9 mouse cellular contexts compared by ENCODE assay signal in the genomic region with DNA sequence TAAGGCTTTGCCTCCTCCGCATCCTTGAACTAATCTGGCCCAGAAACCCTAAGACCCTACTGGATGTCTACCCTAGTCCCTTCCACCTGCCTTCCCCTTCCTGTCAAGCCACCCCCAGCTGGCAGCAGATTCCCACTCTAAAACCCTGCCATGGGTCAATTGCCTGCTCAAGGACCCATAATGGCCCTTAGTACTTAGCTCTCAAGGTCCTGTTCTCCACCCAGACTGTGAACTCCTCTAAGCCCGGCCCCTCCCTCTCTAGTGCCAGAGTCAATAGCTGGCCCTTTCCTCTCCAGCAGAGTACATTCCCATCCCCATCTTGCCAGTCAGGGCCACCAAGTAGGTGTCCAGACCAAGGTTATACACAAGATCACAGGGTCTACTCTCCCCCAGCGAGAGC.
A peak's percentile ranks its signal among the peaks of the same experiment; 100 is the strongest.
DNase-seq lines count a peak whose midpoint lies in the region; ATAC-seq and TF ChIP-seq lines count a peak whose summit lies in the region.
"Had no signal": no experiment of that assay in that cellular context is flagged by ENCODE, and none has a peak within 500 bp of the region (broad histone marks: within the 10 kb centered on the region; RNA-seq: fewer than 3 reads in every experiment).

No protein-coding gene starts in this region.

- H3K4me3 ChIP-seq in spleen, adult 2 months (ENCODE audit: extremely low read depth, insufficient read depth, insufficient read length), result no peak overlapping the region
- no peak overlapping the region for H3K4me3 ChIP-seq in limb, embryonic 10.5 days
- no peak overlapping the region for H3K4me3 ChIP-seq in stomach, postnatal 0 days (ENCODE audit: low read depth, low read length)
- H3K4me3 ChIP-seq in forebrain, embryonic 12.5 days (replicated peaks), result no peak overlapping the region

- no peak overlapping the region; the same call in 1 of the 2 replicates for H3K9ac ChIP-seq in stomach, postnatal 0 days (ENCODE audit: low read length)
- H3K9ac ChIP-seq in forebrain, embryonic 12.5 days, result no peak overlapping the region
- H3K9ac ChIP-seq: liver, embryonic 14.5 days had no signal

- H3K9me3 ChIP-seq in limb, embryonic 10.5 days (replicated peaks), result no peaks in the 10 kb centered on the region; the same call in 1 of the 2 replicates
- no peaks in the 10 kb centered on the region for H3K9me3 ChIP-seq in stomach, postnatal 0 days (ENCODE audit: control insufficient read depth, low read length)
- no peaks in the 10 kb centered on the region for H3K9me3 ChIP-seq in forebrain, embryonic 12.5 days

- peak; percentile 81 to 92 for DNase-seq in adrenal gland, adult (ENCODE audit: inconsistent age in 2 of 2, low spot score in 1 of 2)
- no peak for DNase-seq in adrenal gland, postnatal 4 days (ENCODE audit: low spot score in 2 of 2)
- DNase-seq in spleen, adult 2 months (ENCODE audit: low read depth in 1 of 2, low spot score in 2 of 2), result no peak
- no peak for DNase-seq in spleen, adult 18-20 months
- DNase-seq in limb, embryonic 10.5 days (ENCODE audit: low spot score), result no peak
- no peak for DNase-seq in stomach, postnatal 0 days (ENCODE audit: low spot score)

- peak; percentile 6; the same call in 1 of the 2 replicates for ATAC-seq in stomach, postnatal 0 days (ENCODE audit: low FRiP score, low TSS enrichment)
- ATAC-seq in forebrain, embryonic 12.5 days (ENCODE audit: low FRiP score), result no peak
- ATAC-seq in inflammation-experienced regulatory T-cells, adult 6 months, result no peak

- H3K4me2 ChIP-seq in stomach, postnatal 0 days (replicated peaks; ENCODE audit: low read depth), result no peak overlapping the region
- H3K4me2 ChIP-seq in forebrain, embryonic 12.5 days, result no peak overlapping the region

- no peaks in the 10 kb centered on the region for H3K27me3 ChIP-seq in spleen, adult 2 months (ENCODE audit: control insufficient read depth, insufficient read depth, low read length)
- H3K27me3 ChIP-seq in limb, embryonic 10.5 days (ENCODE audit: low read depth, poor library complexity, severe bottlenecking), result no peaks in the 10 kb centered on the region
- no peaks in the 10 kb centered on the region for H3K27me3 ChIP-seq in stomach, postnatal 0 days (ENCODE audit: control insufficient read depth, insufficient read depth, low read length)
- no peaks in the 10 kb centered on the region for H3K27me3 ChIP-seq in forebrain, embryonic 12.5 days

- H3K4me1 ChIP-seq in spleen, adult 2 months (ENCODE audit: control insufficient read depth, insufficient read depth, insufficient read length), result no peaks in the 10 kb centered on the region; the same call in 1 of the 2 replicates
- peaks cover 43% of the 10 kb centered on the region for H3K4me1 ChIP-seq in limb, embryonic 10.5 days
- peaks cover 20% of the 10 kb centered on the region for H3K4me1 ChIP-seq in stomach, postnatal 0 days (replicated peaks; ENCODE audit: control insufficient read depth, insufficient read depth)
- H3K4me1 ChIP-seq in forebrain, embryonic 12.5 days, result 0 out of 2 replicates have a peak, but pooled peaks cover 4% of the 10 kb centered on the region

- H3K36me3 ChIP-seq in spleen, adult 2 months (ENCODE audit: control insufficient read depth, insufficient read depth, low read length), result no peaks in the 10 kb centered on the region
- peaks cover 37% of the 10 kb centered on the region for H3K36me3 ChIP-seq in limb, embryonic 10.5 days
- no peaks in the 10 kb centered on the region for H3K36me3 ChIP-seq in stomach, postnatal 0 days (ENCODE audit: control insufficient read depth, insufficient read depth, low read length)
- no peaks in the 10 kb centered on the region for H3K36me3 ChIP-seq in forebrain, embryonic 12.5 days (replicated peaks)

- TF ChIP-seq CTCF in spleen, adult 2 months (IDR thresholded peaks at IDR 0.05; ENCODE audit: extremely low read depth, insufficient read depth, insufficient read length, insufficient replicate concordance), result no peak
- no peak for TF ChIP-seq CTCF in stomach, postnatal 0 days (IDR thresholded peaks at IDR 0.05; ENCODE audit: low read depth)

- H3K27ac ChIP-seq in spleen, adult 2 months (ENCODE audit: insufficient read depth, low read length), result peak overlapping the region; percentile 57
- peak overlapping the region; percentile 27 for H3K27ac ChIP-seq in limb, embryonic 10.5 days
- peak overlapping the region; percentile 89 for H3K27ac ChIP-seq in stomach, postnatal 0 days (replicated peaks)
- H3K27ac ChIP-seq in forebrain, embryonic 12.5 days, result no peak overlapping the region
- H3K27ac ChIP-seq: liver, embryonic 14.5 days had no signal

- TF ChIP-seq EP300 in stomach, postnatal 0 days (optimal IDR thresholded peaks at IDR 0.05), result no peak

- 84% methylated on average over 3 of the region's 3 CpGs for whole genome bisulfite sequencing in spleen, adult 2 months
- WGBS in limb, embryonic 10.5 days, result 93% methylated on average over 3 of the region's 3 CpGs
- WGBS in stomach, postnatal 0 days, result 81% methylated on average over 3 of the region's 3 CpGs
- WGBS in forebrain, embryonic 12.5 days, result 90% methylated on average over 3 of the region's 3 CpGs

- no peak for TF ChIP-seq POLR2A in spleen, adult 2 months (IDR thresholded peaks at IDR 0.05; ENCODE audit: low read depth, low read length)

Comparison
In these comparisons a context has a peak if more than half of its experiments do, and no peak if none do; other contexts are left out.
1. DNase-seq: peak in adrenal gland, adult (2 of 2); none in adrenal gland, postnatal 4 days (0 of 2), spleen, adult 2 months (0 of 2), spleen, adult 18-20 months (0 of 2), limb, embryonic 10.5 days (single experiment) and stomach, postnatal 0 days (single experiment).